Mouse (Mus musculus): ENCODE measurements around the gene Ripk4.

The Ripk4 gene

GRCm38 (mm10) chr16:97736562-97736961, 27.0 kb downstream of the Ripk4 start:
- no peak for DNase-seq (ENCODE audit: extremely low read depth, low read depth, low spot score)

DNA sequence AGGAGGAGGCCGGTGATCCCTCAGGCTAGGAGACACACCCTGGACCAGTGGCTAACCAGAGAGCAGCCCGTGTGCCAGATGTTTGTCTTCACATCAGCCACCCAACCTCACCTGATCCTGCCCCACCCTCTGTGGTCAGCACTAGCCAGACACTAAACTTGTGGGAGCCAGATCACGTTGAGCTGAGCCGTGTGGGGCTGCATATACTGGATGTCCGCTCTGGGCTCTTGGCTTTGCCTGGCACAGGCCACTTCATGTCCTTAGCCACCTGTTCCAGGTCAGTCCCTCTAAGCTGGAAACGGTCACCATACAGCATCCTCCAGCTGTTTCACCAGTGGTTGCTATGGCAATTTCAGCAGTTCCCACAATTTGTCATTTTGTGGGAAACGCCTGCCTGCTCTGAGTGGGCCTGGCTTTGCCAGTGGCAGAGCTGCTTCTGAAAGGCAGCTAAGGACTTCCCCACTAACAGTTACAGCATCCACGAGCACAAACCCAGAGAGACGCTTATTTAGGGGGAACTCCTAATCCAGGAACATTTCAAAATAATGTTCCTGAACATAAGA, 28.7 kb downstream of the Ripk4 start:
- no peak for DNase-seq (ENCODE audit: extremely low read depth, low read depth, low spot score)

GRCm38 (mm10) chr16:97733599-97733998, 30.0 kb downstream of the Ripk4 start:
- no peak for DNase-seq (ENCODE audit: extremely low read depth, low read depth, low spot score)

GRCm38 (mm10) chr16:97730321-97730720, 33.3 kb downstream of the Ripk4 start:
- no peak for DNase-seq (ENCODE audit: extremely low read depth, low read depth, low spot score)

GRCm38 (mm10) chr16:97726436-97726835, 37.2 kb downstream of the Ripk4 start:
- no peak for DNase-seq (ENCODE audit: extremely low read depth, low read depth, low spot score)

- no peak for DNase-seq (ENCODE audit: extremely low read depth, low read depth, low spot score)
Measured at GRCm38 (mm10) chr16:97720093-97720492, 43.5 kb downstream of the Ripk4 start.

GRCm38 (mm10) chr16:97719392-97719983, 44.1 kb downstream of the Ripk4 start:
- DNase-seq (ENCODE audit: extremely low read depth, low read depth, low spot score), result no peak

DNA sequence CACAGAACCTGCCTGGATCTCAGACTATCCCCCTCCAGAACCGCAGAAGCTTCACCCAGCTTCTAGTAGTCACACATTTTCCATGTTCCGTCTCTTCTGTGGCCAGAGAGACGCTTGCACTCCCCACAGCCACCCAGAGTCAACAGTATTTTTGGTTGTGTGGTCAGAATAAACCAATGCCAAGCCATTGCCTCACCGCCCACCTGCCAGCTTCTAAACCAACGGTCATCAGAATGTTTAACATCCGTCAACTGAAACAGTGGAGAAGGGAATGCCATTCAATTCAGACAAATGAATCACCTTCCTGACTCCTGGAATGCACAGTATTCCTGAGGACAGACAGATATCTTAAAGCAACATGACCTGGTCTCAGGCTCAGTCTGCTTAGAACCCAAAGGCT, 47.0 kb downstream of the Ripk4 start:
- no peak for DNase-seq (ENCODE audit: extremely low read depth, low read depth, low spot score)

DNA sequence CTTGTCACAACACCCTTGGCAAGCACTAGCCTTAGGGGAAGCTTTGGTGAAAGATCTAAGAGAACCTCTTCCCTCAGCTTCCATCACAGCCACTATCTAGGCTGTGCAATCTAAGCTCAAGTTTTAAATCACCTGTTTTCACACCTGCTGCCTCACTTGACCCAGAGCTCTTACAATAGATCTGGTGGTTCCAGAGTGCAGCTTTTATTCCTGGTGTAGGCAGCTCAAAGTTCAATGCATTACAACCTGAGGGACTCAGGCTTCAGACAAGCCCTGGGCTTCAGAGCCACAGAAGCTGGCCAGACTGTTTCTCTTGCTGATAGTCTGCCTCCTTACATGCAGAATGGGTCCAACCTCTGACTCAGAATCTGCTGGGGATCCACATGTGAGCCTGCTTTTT, 51.5 kb downstream of the Ripk4 start:
- no peak for DNase-seq (ENCODE audit: extremely low read depth, low read depth, low spot score)

GRCm38 (mm10) chr16:97701871-97702270, 61.7 kb downstream of the Ripk4 start:
- no peak for DNase-seq (ENCODE audit: extremely low read depth, low read depth, low spot score)

DNA sequence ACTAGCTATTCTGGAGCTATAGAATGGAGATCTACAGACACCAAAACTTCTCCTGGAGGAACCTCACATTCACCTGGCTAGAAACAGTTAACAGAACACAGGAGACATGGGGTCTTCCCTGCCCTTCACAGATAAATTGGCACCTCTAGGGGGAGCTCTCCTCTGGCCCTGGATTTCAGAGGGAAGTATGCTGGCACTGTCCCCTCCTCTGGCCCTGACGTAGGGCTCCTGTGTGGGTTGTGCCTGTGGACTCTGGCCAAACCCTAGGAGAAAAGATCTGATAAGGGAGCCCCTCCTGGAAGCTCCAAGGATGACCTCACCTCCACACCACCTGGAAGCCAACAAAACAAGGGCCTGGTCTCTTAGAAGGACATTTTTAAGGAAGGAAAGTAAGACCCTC, 65.8 kb downstream of the Ripk4 start:
- no peak for DNase-seq (ENCODE audit: extremely low read depth, low read depth, low spot score)

GRCm38 (mm10) chr16:97695709-97696108, 67.9 kb downstream of the Ripk4 start:
- no peak for DNase-seq (ENCODE audit: extremely low read depth, low read depth, low spot score)
